Mouse (Mus musculus) lung, postnatal 0 days (tissue): ENCODE results near the gene Fbxo42. TPM values are rescaled to one million over a fixed set of nuclear protein-coding genes. Genes with fewer than 3 reads are reported as not detected.

ENCODE experiments used
- ATAC-seq: fragments of 200-750 bp; cut with Nextera tagmentation; 2 replicates; pipeline ENCODE4 v1.8.0; 2017; ENCODE audit warnings: moderate library complexity
- DNase-seq: peaks from one replicate; pipeline ENCODE4 v3.0.0-alpha.2; 2016; ENCODE audit warnings: low spot score
- H3K27ac ChIP-seq: fragments of 300-500 bp; sonication (generic); 2 replicates; pipeline ENCODE4 v1.5.1; 2014; ENCODE audit warnings: antibody characterized with exemption, mild to moderate bottlenecking, low read length, mixed read lengths
- H3K27me3 ChIP-seq: fragments of 300-500 bp; sonication (generic); replicated peaks from 2 replicates; pipeline ENCODE4 v1.6.1; 2014; ENCODE audit warnings: low read length, mixed read lengths; ENCODE audit not compliant: insufficient read depth
- H3K36me3 ChIP-seq: fragments of 300-500 bp; sonication (generic); 2 replicates; pipeline ENCODE4 v1.6.1; 2014; ENCODE audit warnings: low read length, mixed read lengths; ENCODE audit not compliant: insufficient read depth
- H3K4me1 ChIP-seq: fragments of 300-500 bp; sonication (generic); 2 replicates; pipeline ENCODE4 v1.6.1; 2014; ENCODE audit warnings: antibody characterized with exemption, low read depth, low read length, mixed read lengths; ENCODE audit not compliant: insufficient read depth
- H3K4me2 ChIP-seq: fragments of 300-500 bp; sonication (generic); replicated peaks from 2 replicates; pipeline ENCODE4 v1.6.1; 2014; ENCODE audit warnings: low read depth, mild to moderate bottlenecking, low read length, moderate library complexity, mixed read lengths
- H3K4me3 ChIP-seq: fragments of 300-500 bp; sonication (generic); 2 replicates; pipeline ENCODE4 v1.5.1; 2014; ENCODE audit warnings: low read depth, low read length
- H3K9ac ChIP-seq: fragments of 300-500 bp; sonication (generic); replicated peaks from 2 replicates; pipeline ENCODE4 v1.6.1; 2014; ENCODE audit warnings: low read depth, mild to moderate bottlenecking
- H3K9me3 ChIP-seq: fragments of 300-500 bp; sonication (generic); 2 replicates; pipeline ENCODE4 v1.6.1; 2016; ENCODE audit warnings: low read length, mixed read lengths
- CTCF ChIP-seq: IDR thresholded peaks from 2 replicates; pipeline ENCODE4 v1.5.1; 2016; ENCODE audit warnings: antibody characterized with exemption, mild to moderate bottlenecking
- EP300 ChIP-seq: IDR thresholded peaks from 2 replicates; pipeline ENCODE4 v1.6.1; 2016; ENCODE audit warnings: antibody characterized with exemption, mild to moderate bottlenecking, control low read depth
- WGBS: fragments of 180-500 bp; shearing (Covaris S2); extraction: QIAGEN DNeasy Blood & Tissue Kit; methylation state at CpG from one replicate; pipeline ENCODE4 v1.1.7; 2014; 5-methylcytosine and 5-hydroxymethylcytosine counted together
- polyA plus RNA-seq: library from polyadenylated mRNA; unstranded; fragments of >200 nt; fragmentation: Nextera tagmentation; extraction: Ambion mirVana; gene quantifications from 2 replicates; pipeline ENCODE4 v1.2.1, GENCODE M21; 2015

Gene Fbxo42
- polyA plus RNA-seq, 1 experiment from 2014 or later: 11.1 TPM

GRCm38 (mm10) chr4:141240617-141241016 lies 92.9 kb downstream of the Fbxo42 start:
- Histone ChIP-seq H3K9ac (no peak overlapping the region), H3K4me3 (peak overlapping the region; percentile 8; the same call in 1 of the 2 replicates), H3K4me1 (peaks cover 24% of the 10 kb centered on the region; the same call in 1 of the 2 replicates), H3K4me2 (peak overlapping the region; percentile 34), H3K9me3 (no peaks in the 10 kb centered on the region), H3K27ac (peak overlapping the region; percentile 64), H3K36me3 (no peaks in the 10 kb centered on the region), H3K27me3 (peaks cover 13% of the 10 kb centered on the region)
- TF ChIP-seq CTCF (no peak), EP300 (no peak)
- DNase-seq (peak; percentile 95), ATAC-seq (peak; percentile 69)
- WGBS: under 1% methylated on average over 14 of the region's 14 CpGs

- no peak overlapping the region for H3K9ac ChIP-seq
- no peaks in the 10 kb centered on the region for H3K36me3 ChIP-seq
- H3K27ac ChIP-seq: 0 out of 2 replicates have a peak overlapping the region, but pooled peaks have one; percentile 62
- H3K27me3 ChIP-seq: peaks cover 13% of the 10 kb centered on the region
- no peak for DNase-seq
- ATAC-seq: no peak
- H3K9me3 ChIP-seq: no peaks in the 10 kb centered on the region
- peaks cover 31% of the 10 kb centered on the region for H3K4me1 ChIP-seq
- WGBS: 32% methylated on average over 15 of the region's 15 CpGs
- TF ChIP-seq EP300: no peak
- TF ChIP-seq CTCF: no peak
- H3K4me2 ChIP-seq: no peak overlapping the region; the same call in 1 of the 2 replicates
- H3K4me3 ChIP-seq: no peak overlapping the region
Observed at GRCm38 (mm10) chr4:141241861-141242260, 94.1 kb downstream of the Fbxo42 start.

GRCm38 (mm10) chr4:141242651-141243241 lies 95.0 kb downstream of the Fbxo42 start:
- no peaks in the 10 kb centered on the region for H3K9me3 ChIP-seq
- no peak for TF ChIP-seq CTCF
- H3K27ac ChIP-seq: peak overlapping the region; percentile 62
- 2% methylated on average over 10 of the region's 11 CpGs for WGBS
- H3K4me1 ChIP-seq: peaks cover 35% of the 10 kb centered on the region
- H3K9ac ChIP-seq: no peak overlapping the region
- H3K4me2 ChIP-seq: peak overlapping the region; percentile 34
- no peak overlapping the region; the same call in 1 of the 2 replicates for H3K4me3 ChIP-seq
- peak; percentile 55 for DNase-seq
- H3K36me3 ChIP-seq: no peaks in the 10 kb centered on the region
- peak; percentile 34 for ATAC-seq
- H3K27me3 ChIP-seq: peaks cover 13% of the 10 kb centered on the region

GRCm38 (mm10) chr4:141243636-141244035 lies 95.9 kb downstream of the Fbxo42 start:
- ATAC-seq (no peak), DNase-seq (no peak)
- no peak overlapping the region for H3K27ac ChIP-seq
- H3K4me3 ChIP-seq: no peak overlapping the region
- no peaks in the 10 kb centered on the region for H3K9me3 ChIP-seq
- WGBS: 35% methylated on average over 5 of the region's 5 CpGs
- no peak overlapping the region for H3K9ac ChIP-seq
- TF ChIP-seq EP300 (no peak), CTCF (no peak)
- H3K4me1 ChIP-seq: peaks cover 35% of the 10 kb centered on the region
- H3K27me3 ChIP-seq: peaks cover 13% of the 10 kb centered on the region
- no peaks in the 10 kb centered on the region for H3K36me3 ChIP-seq
- H3K4me2 ChIP-seq: no peak overlapping the region

GRCm38 (mm10) chr4:141244401-141244800 lies 96.7 kb downstream of the Fbxo42 start:
- H3K9ac ChIP-seq: no peak overlapping the region
- no peak for ATAC-seq
- no peaks in the 10 kb centered on the region for H3K36me3 ChIP-seq
- peak overlapping the region; percentile 14; the same call in 1 of the 2 replicates for H3K27ac ChIP-seq
- TF ChIP-seq EP300: no peak
- no peak for TF ChIP-seq CTCF
- H3K27me3 ChIP-seq: peaks cover 13% of the 10 kb centered on the region
- H3K9me3 ChIP-seq: no peaks in the 10 kb centered on the region
- no peak overlapping the region for H3K4me2 ChIP-seq
- DNase-seq: no peak
- peaks cover 31% of the 10 kb centered on the region for H3K4me1 ChIP-seq
- H3K4me3 ChIP-seq: no peak overlapping the region
- WGBS: 41% methylated on average over 5 of the region's 5 CpGs

- Histone ChIP-seq H3K9me3 (no peaks in the 10 kb centered on the region), H3K4me2 (no peak overlapping the region), H3K9ac (no peak overlapping the region), H3K27ac (peak overlapping the region; percentile 14; the same call in 1 of the 2 replicates), H3K27me3 (peaks cover 13% of the 10 kb centered on the region), H3K36me3 (no peaks in the 10 kb centered on the region), H3K4me3 (no peak overlapping the region), H3K4me1 (peaks cover 26% of the 10 kb centered on the region)
- DNase-seq (no peak), ATAC-seq (no peak)
- 14% methylated on average over 9 of the region's 9 CpGs for WGBS
- TF ChIP-seq CTCF (no peak), EP300 (no peak)
Observed at GRCm38 (mm10) chr4:141244931-141245425, 97.3 kb downstream of the Fbxo42 start.
